Mouse (Mus musculus) CH12.LX (cell line): ENCODE data around the gene Tmem262. TPM values are rescaled to one million over a fixed set of nuclear protein-coding genes. Genes with fewer than 3 reads are reported as not detected.

Experiments
- DNase-seq: peaks from one replicate; pipeline ENCODE4 v3.0.0-alpha.2; 2013; ENCODE audit errors: extremely low read depth
- H3K27ac ChIP-seq: 2 replicates; pipeline ENCODE4 v1.5.1; 2012; ENCODE audit warnings: low read depth, mild to moderate bottlenecking, control low read depth, moderate library complexity; ENCODE audit not compliant: insufficient read depth
- H3K27me3 ChIP-seq: replicated peaks from 2 replicates; pipeline ENCODE3; 2012; ENCODE audit warnings: inconsistent platforms
- H3K36me3 ChIP-seq, 2 experiments: replicated peaks in 1 of 2; 2 replicates each; pipeline versions ENCODE3 to v1.6.1; 2012; ENCODE audit warnings: inconsistent platforms in 1 of 2, low read length in 1 of 2, mild to moderate bottlenecking in 1 of 2, mixed read lengths in 1 of 2, moderate library complexity in 1 of 2; ENCODE audit not compliant: control insufficient read depth in 1 of 2, insufficient read depth in 1 of 2
- H3K4me1 ChIP-seq, 2 experiments: 2 replicates each; pipeline ENCODE4 v1.6.1; 2012; ENCODE audit warnings: inconsistent platforms in 1 of 2, moderate library complexity in 1 of 2; ENCODE audit not compliant: insufficient read depth in 2 of 2, control insufficient read depth in 1 of 2
- H3K4me2 ChIP-seq: 2 replicates; pipeline ENCODE4 v1.6.1; 2012; ENCODE audit warnings: low read depth, mild to moderate bottlenecking, control low read depth; ENCODE audit not compliant: poor library complexity, insufficient read depth, severe bottlenecking
- H3K4me3 ChIP-seq, 3 experiments: fragments of 150-350 bp in 1 of 3; sonication (generic) in 1 of 3; replicated peaks in 1 of 3; 2 replicates each; pipeline versions ENCODE3 to v1.5.1; 2011 to 2012; ENCODE audit warnings: low read depth in 2 of 3, low read length in 2 of 3, mild to moderate bottlenecking in 2 of 3, moderate library complexity in 2 of 3, control low read depth in 1 of 3, improper control_type of control experiment in 1 of 3, inconsistent platforms in 1 of 3, mixed read lengths in 1 of 3; ENCODE audit not compliant: poor library complexity in 1 of 3
- H3K79me2 ChIP-seq: replicated peaks from 2 replicates; pipeline ENCODE4 v1.6.1; 2012; ENCODE audit warnings: mild to moderate bottlenecking, moderate library complexity; ENCODE audit not compliant: control insufficient read depth, poor library complexity, insufficient read depth, severe bottlenecking; ENCODE audit errors: extremely low read depth
- H3K9ac ChIP-seq: 2 replicates; pipeline ENCODE4 v1.6.1; 2012; ENCODE audit warnings: low read depth, mild to moderate bottlenecking, control low read depth, moderate library complexity; ENCODE audit not compliant: insufficient read depth
- H3K9me3 ChIP-seq: replicated peaks from 2 replicates; pipeline ENCODE3; 2012; ENCODE audit warnings: low read length, inconsistent platforms, mixed read lengths
- BHLHE40 ChIP-seq: IDR thresholded peaks from 2 replicates; pipeline ENCODE4 v1.6.1; 2011; ENCODE audit warnings: mild to moderate bottlenecking, low read depth, low read length, improper control_type of control experiment
- CHD1 ChIP-seq: IDR thresholded peaks from 2 replicates; pipeline ENCODE4 v1.6.1; 2012; ENCODE audit warnings: low read depth, low read length, improper control_type of control experiment, inconsistent platforms
- CHD2 ChIP-seq: IDR thresholded peaks from 2 replicates; pipeline ENCODE4 v1.6.1; 2011; ENCODE audit warnings: low read length, improper control_type of control experiment
- CTCF ChIP-seq, 2 experiments: IDR thresholded peaks in 1 of 2; conservative IDR thresholded peaks in 1 of 2; 2 replicates each; pipeline ENCODE4 v1.5.1; 2011 to 2012; ENCODE audit warnings: low read depth in 2 of 2, low read length in 2 of 2, improper control_type of control experiment in 1 of 2, inconsistent platforms in 1 of 2, mild to moderate bottlenecking in 1 of 2, moderate library complexity in 1 of 2
- E2F4 ChIP-seq: IDR thresholded peaks from 2 replicates; pipeline ENCODE4 v1.6.1; 2011; ENCODE audit warnings: low read depth, low read length, improper control_type of control experiment; ENCODE audit not compliant: insufficient replicate concordance
- EP300 ChIP-seq: IDR thresholded peaks from 2 replicates; pipeline ENCODE4 v1.6.1; 2011; ENCODE audit warnings: low read length, improper control_type of control experiment
- ETS1 ChIP-seq: conservative IDR thresholded peaks from 2 replicates; pipeline ENCODE4 v1.6.1; 2012; ENCODE audit warnings: low read depth, mild to moderate bottlenecking, inconsistent platforms, low read length, improper control_type of control experiment, moderate library complexity
- GABPA ChIP-seq: IDR thresholded peaks from 2 replicates; pipeline ENCODE4 v1.6.1; 2012; ENCODE audit warnings: low read depth, low read length, improper control_type of control experiment, inconsistent platforms; ENCODE audit not compliant: insufficient replicate concordance
- HCFC1 ChIP-seq: IDR thresholded peaks from 2 replicates; pipeline ENCODE4 v1.6.1; 2012; ENCODE audit warnings: low read depth, mild to moderate bottlenecking, inconsistent platforms, low read length, improper control_type of control experiment
- IRF4 ChIP-seq: IDR thresholded peaks from 2 replicates; pipeline ENCODE4 v1.6.1; 2014; ENCODE audit warnings: low read depth, mild to moderate bottlenecking, inconsistent platforms, low read length, improper control_type of control experiment
- JUND ChIP-seq: conservative IDR thresholded peaks from 2 replicates; pipeline ENCODE4 v1.6.1; 2011; ENCODE audit warnings: low read depth, low read length, improper control_type of control experiment
- KAT2A ChIP-seq: IDR thresholded peaks from 2 replicates; pipeline ENCODE4 v1.6.1; 2012; ENCODE audit warnings: low read length, improper control_type of control experiment, inconsistent platforms; ENCODE audit not compliant: insufficient replicate concordance
- MAFK ChIP-seq: IDR thresholded peaks from 2 replicates; pipeline ENCODE4 v1.6.1; 2011; ENCODE audit warnings: low read length, improper control_type of control experiment; ENCODE audit not compliant: insufficient replicate concordance
- MAX ChIP-seq: IDR thresholded peaks from 2 replicates; pipeline ENCODE4 v1.6.1; 2011; ENCODE audit warnings: low read length, improper control_type of control experiment
- MEF2A ChIP-seq: IDR thresholded peaks from 2 replicates; pipeline ENCODE4 v1.6.1; 2014; ENCODE audit warnings: low read depth, mild to moderate bottlenecking, inconsistent platforms, low read length, improper control_type of control experiment, borderline replicate concordance
- MXI1 ChIP-seq: IDR thresholded peaks from 2 replicates; pipeline ENCODE4 v1.6.1; 2011; ENCODE audit warnings: mild to moderate bottlenecking, low read depth, low read length, improper control_type of control experiment
- MYC ChIP-seq: IDR thresholded peaks from 2 replicates; pipeline ENCODE4 v1.6.1; 2011; ENCODE audit warnings: low read depth, mild to moderate bottlenecking, improper control_type of control experiment, low read length
- NELFE ChIP-seq: IDR thresholded peaks from 2 replicates; pipeline ENCODE4 v1.6.1; 2011; ENCODE audit warnings: low read depth, low read length, improper control_type of control experiment
- NRF1 ChIP-seq: IDR thresholded peaks from 2 replicates; pipeline ENCODE4 v1.6.1; 2014; ENCODE audit warnings: low read depth, mild to moderate bottlenecking, inconsistent platforms, low read length, improper control_type of control experiment, moderate library complexity
- PAX5 ChIP-seq: IDR thresholded peaks from 2 replicates; pipeline ENCODE4 v1.6.1; 2012; ENCODE audit warnings: low read length, inconsistent platforms, mixed read lengths
- POLR2A ChIP-seq: IDR thresholded peaks from 2 replicates; pipeline ENCODE4 v1.6.1; 2011; ENCODE audit warnings: low read depth, mild to moderate bottlenecking, improper control_type of control experiment, low read length
- POLR2AphosphoS2 ChIP-seq: IDR thresholded peaks from 2 replicates; pipeline ENCODE4 v1.6.1; 2011; ENCODE audit warnings: low read depth, low read length, improper control_type of control experiment
- RCOR1 ChIP-seq: conservative IDR thresholded peaks from 2 replicates; pipeline ENCODE4 v1.6.1; 2012; ENCODE audit warnings: low read depth, mild to moderate bottlenecking, inconsistent platforms, low read length, improper control_type of control experiment
- SIN3A ChIP-seq: IDR thresholded peaks from 2 replicates; pipeline ENCODE4 v1.6.1; 2012; ENCODE audit warnings: low read length, improper control_type of control experiment, inconsistent platforms
- SMC3 ChIP-seq: IDR thresholded peaks from 2 replicates; pipeline ENCODE4 v1.6.1; 2011; ENCODE audit warnings: low read depth, low read length, improper control_type of control experiment
- TCF12 ChIP-seq: IDR thresholded peaks from 2 replicates; pipeline ENCODE4 v1.6.1; 2014; ENCODE audit warnings: low read depth, mild to moderate bottlenecking, inconsistent platforms, low read length, improper control_type of control experiment
- UBTF ChIP-seq: IDR thresholded peaks from 2 replicates; pipeline ENCODE4 v1.6.1; 2012; ENCODE audit warnings: low read depth, mild to moderate bottlenecking, inconsistent platforms, low read length, improper control_type of control experiment, moderate library complexity
- USF1 ChIP-seq: IDR thresholded peaks from 2 replicates; pipeline ENCODE4 v1.6.1; 2014; ENCODE audit warnings: low read depth, mild to moderate bottlenecking, inconsistent platforms, low read length, improper control_type of control experiment
- USF2 ChIP-seq: conservative IDR thresholded peaks from 2 replicates; pipeline ENCODE4 v1.6.1; 2011; ENCODE audit warnings: low read depth, low read length, improper control_type of control experiment
- ZC3H11A ChIP-seq: IDR thresholded peaks from 2 replicates; pipeline ENCODE4 v1.6.1; 2012; ENCODE audit warnings: low read depth, mild to moderate bottlenecking, inconsistent platforms, low read length, improper control_type of control experiment
- ZMIZ1 ChIP-seq: IDR thresholded peaks from 2 replicates; pipeline ENCODE4 v1.6.1; 2012; ENCODE audit warnings: low read depth, mild to moderate bottlenecking, inconsistent platforms, low read length, improper control_type of control experiment
- ZNF384 ChIP-seq: IDR thresholded peaks from 2 replicates; pipeline ENCODE4 v1.6.1; 2012; ENCODE audit warnings: low read depth, low read length, improper control_type of control experiment, inconsistent platforms
- dilution Hi-C: fragments of 300-500 bp; cut with MboI; formaldehyde crosslinking; loops from 2 replicates; pipeline ENCODE4 v1.14.3; 2020; ENCODE audit warnings: low sequenced_read_pairs; ENCODE audit not compliant: extremely low pct_unique_long_range_greater_than_20kb, extremely low pct_ligation_motif_present
- in situ Hi-C: fragments of 300-500 bp; cut with MboI; formaldehyde crosslinking; loops from 3 replicates; pipeline ENCODE4 v1.14.3; 2019; ENCODE audit warnings: low sequenced_read_pairs, low pct_ligation_motif_present, low pct_unique_long_range_greater_than_20kb, mixed read lengths
- polyA plus RNA-seq: library from polyadenylated mRNA; unstranded; fragments of >175 nt; gene quantifications from 2 replicates; pipeline ENCODE4 v1.2.1, GENCODE M21; 2012; ENCODE audit warnings: low read depth; ENCODE audit not compliant: insufficient read length
- total RNA-seq, 2 experiments: library from RNA; depleted of rRNA; stranded (reverse); fragments of 300-350 nt in 1 of 2; fragments of >200 nt in 1 of 2; gene quantifications; 2 replicates each; pipeline ENCODE4 v1.2.3; 2012 to 2014

Tmem262 gene
- total and polyA plus RNA-seq, 3 experiments = not detected

GRCm38 (mm10) chr19:6047899-6048166 is 32.0 kb upstream of the Tmem262 start:
- Histone ChIP-seq H3K4me2 (peak overlapping the region; percentile 93), H3K27ac (peak overlapping the region; percentile 99), H3K79me2 (peaks cover 50% of the 10 kb centered on the region), H3K27me3 (no peaks in the 10 kb centered on the region), H3K4me3 (peak overlapping the region; percentile 82 to 99 (median 98)), H3K36me3 (peaks cover 45 to 48% of the 10 kb centered on the region in 2 experiments), H3K9me3 (no peaks in the 10 kb centered on the region), H3K4me1 (peaks cover 30 to 58% of the 10 kb centered on the region in 2 experiments), H3K9ac (peak overlapping the region; percentile 97)
- TF ChIP-seq HCFC1 (no peak), CTCF (conservative IDR thresholded peaks at IDR 0.05 in 1 of 2, IDR thresholded peaks at IDR 0.05 in 1 of 2; ENCODE audit: low read depth in 2 of 2, low read length in 2 of 2) (no peak), CHD2 (no peak), GABPA (no peak), MAX (no peak), SMC3 (no peak)
- dilution Hi-C loops (no loop called here), in situ Hi-C loops (no loop called here)
- DNase-seq = no peak

GRCm38 (mm10) chr19:6048681-6049410 is 31.0 kb upstream of the Tmem262 start:
- peak overlapping the region; percentile 82 to 99 (median 98) for H3K4me3 ChIP-seq
- H3K4me2 ChIP-seq = peak overlapping the region; percentile 93
- in situ Hi-C loops (no loop called here), dilution Hi-C loops (no loop called here)
- H3K9me3 ChIP-seq = no peaks in the 10 kb centered on the region
- no peaks in the 10 kb centered on the region for H3K27me3 ChIP-seq
- H3K36me3 ChIP-seq = peaks cover 55 to 59% of the 10 kb centered on the region in 2 experiments
- peak overlapping the region; percentile 99 for H3K27ac ChIP-seq
- peak overlapping the region; percentile 97 for H3K9ac ChIP-seq
- peak; percentile 83 for DNase-seq
- H3K79me2 ChIP-seq = peaks cover 56% of the 10 kb centered on the region
- H3K4me1 ChIP-seq = peaks cover 37 to 66% of the 10 kb centered on the region in 2 experiments
- TF ChIP-seq USF2 = no peak
- no peak for TF ChIP-seq RCOR1
- TF ChIP-seq POLR2AphosphoS2 = peak; percentile 31; the same call in 1 of the 2 replicates
- TF ChIP-seq JUND = no peak
- TF ChIP-seq SMC3 = no peak
- no peak for TF ChIP-seq KAT2A
- 0 out of 2 replicates have a peak, but pooled peaks have one; percentile 6 for TF ChIP-seq BHLHE40
- TF ChIP-seq ZNF384 = no peak
- TF ChIP-seq CHD1 = no peak
- peak; percentile 41 for TF ChIP-seq ETS1
- TF ChIP-seq UBTF = no peak
- no peak for TF ChIP-seq E2F4
- TF ChIP-seq HCFC1 = no peak; the same call in 1 of the 2 replicates
- TF ChIP-seq MEF2A = peak; percentile 92
- peak; percentile 75 for TF ChIP-seq SIN3A
- TF ChIP-seq NELFE = no peak
- TF ChIP-seq NRF1 = peak; percentile 33; the same call in 1 of the 2 replicates
- peak; percentile 90 for TF ChIP-seq TCF12
- 0 out of 2 replicates have a peak, but pooled peaks have one; percentile 60 for TF ChIP-seq MYC
- no peak for TF ChIP-seq MAX
- TF ChIP-seq IRF4 = 0 out of 2 replicates have a peak, but pooled peaks have one; percentile 13
- TF ChIP-seq ZMIZ1 = no peak; the same call in none of the 2 replicates
- TF ChIP-seq ZC3H11A = no peak
- TF ChIP-seq EP300 = peak; percentile 80
- TF ChIP-seq USF1 = no peak
- TF ChIP-seq GABPA = no peak
- TF ChIP-seq PAX5 = no peak
- peak; percentile 66 for TF ChIP-seq POLR2A
- no peak for TF ChIP-seq MXI1
- TF ChIP-seq MAFK = no peak
- no peak for TF ChIP-seq CTCF (conservative IDR thresholded peaks at IDR 0.05 in 1 of 2, IDR thresholded peaks at IDR 0.05 in 1 of 2; ENCODE audit: low read depth in 2 of 2, low read length in 2 of 2)
